Mouse (Mus musculus) layer of hippocampus, adult 8-10 months (tissue): ENCODE results near the gene S100a14. TPM values are rescaled to one million over a fixed set of nuclear protein-coding genes. Genes with fewer than 3 reads are reported as not detected.

Experiments
- DNase-seq, 2 experiments: peaks; one replicate each; pipeline ENCODE4 v3.0.0; 2022; ENCODE audit warnings: low spot score in 2 of 2
- total RNA-seq, 4 experiments: library from RNA; stranded (reverse); gene quantifications; 2 replicates each; pipeline ENCODE4 v1.2.4; 2022

The S100a14 gene
- total RNA-seq, 4 experiments from 2014 or later = 0.49 to 1.3 TPM; not detected in 2

DNA sequence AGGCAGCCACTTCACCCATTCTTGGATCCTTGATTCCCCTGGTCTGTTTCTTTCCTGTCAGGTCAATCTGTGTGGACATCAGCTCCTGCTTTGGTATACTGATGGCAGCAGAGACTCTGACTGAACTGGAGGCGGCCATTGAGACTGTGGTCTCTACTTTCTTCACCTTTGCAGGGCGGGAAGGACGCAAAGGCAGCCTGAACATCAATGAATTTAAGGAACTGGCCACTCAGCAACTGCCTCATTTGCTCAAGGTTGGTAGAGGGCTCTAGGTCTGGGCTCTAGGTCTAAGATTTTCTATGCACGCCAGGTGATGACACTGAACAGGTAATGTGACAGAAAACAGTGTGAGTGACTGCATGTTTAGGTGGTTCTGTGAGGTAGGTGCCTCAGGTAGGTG lies 10.9 kb upstream of the S100a14 start:
- no peak for DNase-seq

- no peak for DNase-seq
Measured at GRCm38 (mm10) chr3:90517711-90518110, 8.9 kb upstream of the S100a14 start.

GRCm38 (mm10) chr3:90525421-90525820 lies 1.2 kb upstream of the S100a14 start:
- peak; percentile 55 to 63 for DNase-seq

DNA sequence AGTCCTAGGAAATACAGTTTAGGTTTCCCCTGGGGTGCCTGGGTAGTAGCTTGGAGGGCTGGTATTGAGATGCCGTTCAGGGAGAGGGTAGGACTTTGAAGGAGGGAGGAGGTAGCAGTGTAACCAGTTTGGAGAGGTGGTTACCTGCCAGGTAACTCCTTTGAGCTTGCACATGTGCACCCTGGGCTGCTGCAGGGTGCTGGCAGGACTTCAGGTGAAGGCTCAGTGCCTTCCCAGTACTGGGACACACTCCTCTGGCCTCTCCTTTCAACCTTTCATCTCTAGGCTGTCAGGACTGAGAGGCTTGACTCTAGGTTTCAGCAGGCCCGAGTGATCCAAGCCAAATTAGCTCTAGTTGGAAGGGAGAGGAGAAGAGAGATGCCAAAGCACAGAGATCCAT lies 580 bp upstream of the S100a14 start:
- DNase-seq = no peak

DNA sequence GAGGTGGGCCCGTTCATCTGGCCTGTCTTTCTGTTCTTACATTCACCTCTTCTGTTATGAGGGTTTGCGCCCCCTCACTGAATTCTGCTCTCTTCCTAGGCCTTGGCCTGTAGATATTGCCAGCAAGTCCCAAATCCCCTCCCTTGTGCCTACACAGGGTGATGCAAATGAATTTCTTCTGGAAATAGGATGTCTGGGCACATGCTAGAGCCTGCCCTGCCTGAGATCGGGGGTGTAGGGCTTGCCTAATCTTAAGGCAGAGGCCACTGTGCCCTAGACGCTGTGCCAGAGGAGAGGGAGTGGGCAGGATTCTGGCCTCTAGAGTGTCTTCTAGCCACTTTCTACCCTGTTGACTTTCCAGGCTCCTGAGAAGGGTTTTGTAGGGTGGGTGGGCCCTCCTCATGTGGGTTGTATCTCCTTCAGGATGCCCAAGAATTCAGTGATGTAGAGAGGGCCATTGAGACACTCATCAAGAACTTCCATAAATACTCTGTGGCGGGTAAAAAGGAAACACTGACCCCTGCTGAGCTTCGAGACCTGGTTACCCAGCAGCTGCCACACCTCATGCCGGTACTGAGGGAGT lies 726 bp downstream of the S100a14 start:
- no peak for DNase-seq

DNA sequence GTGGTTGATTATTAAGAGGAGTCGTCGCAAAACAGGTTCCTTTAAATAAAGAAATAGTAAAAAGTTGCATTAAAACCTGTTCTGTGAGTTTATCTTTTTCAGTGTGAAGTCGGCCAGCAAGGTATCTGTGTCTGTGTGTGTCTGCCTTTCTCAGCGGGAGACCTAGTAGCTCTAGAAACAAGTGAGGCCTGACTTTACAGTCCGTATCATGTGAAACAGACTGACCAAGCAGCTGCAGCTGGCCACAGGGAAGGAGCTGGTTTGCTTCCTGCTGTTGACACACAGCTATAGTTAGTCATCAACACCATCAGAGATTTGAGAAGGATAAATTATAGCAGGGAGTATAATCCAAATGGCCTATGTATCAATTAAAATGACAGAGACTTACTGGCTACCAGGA lies 5.1 kb downstream of the S100a14 start:
- DNase-seq = no peak

GRCm38 (mm10) chr3:90535446-90535845 lies 8.8 kb downstream of the S100a14 start:
- no peak for DNase-seq

DNA sequence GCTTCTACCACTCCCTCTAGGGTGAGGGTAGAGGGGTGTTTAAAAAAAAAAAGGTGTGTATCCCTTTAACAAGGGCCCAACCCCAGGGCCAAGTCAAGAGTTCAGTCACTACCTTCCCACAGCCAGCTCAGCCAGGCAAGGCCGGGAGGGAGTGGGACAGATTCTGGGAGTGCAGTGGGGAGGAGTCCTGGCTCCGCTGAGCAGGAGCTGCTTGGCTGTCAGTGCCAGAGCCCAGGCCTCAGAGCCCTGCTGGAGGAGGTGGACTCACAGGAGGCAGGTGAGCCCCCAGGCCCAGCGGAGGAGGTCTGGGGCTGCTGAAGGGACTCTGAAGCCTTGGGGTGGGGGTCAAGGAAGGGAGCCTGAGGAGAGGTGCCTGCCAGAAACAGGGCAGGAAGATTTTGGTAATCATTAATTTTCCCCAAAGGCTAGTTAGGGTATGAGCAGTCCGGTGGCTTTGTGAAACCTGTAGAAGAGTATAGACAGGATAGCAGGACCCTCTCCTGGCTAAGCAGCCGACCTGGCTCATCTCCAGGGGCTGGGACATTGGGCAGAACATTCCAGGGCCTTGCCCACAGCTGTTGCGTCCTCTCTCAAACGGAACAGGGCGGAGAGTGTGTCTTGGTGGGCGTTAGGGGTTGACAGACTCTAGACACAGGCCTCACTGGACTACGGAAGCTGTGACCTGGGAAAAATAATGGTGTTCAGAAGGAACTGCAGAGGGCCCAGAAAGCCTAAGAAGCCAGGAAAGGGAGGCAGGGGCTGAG lies 10.7 kb downstream of the S100a14 start, which contains the start of gene S100a16:
Gene S100a16, plus strand, starts transcription at position 114 of the 764 bp plus-strand sequence.
- DNase-seq = peak in 1 of 2 experiments; percentile 48

DNA sequence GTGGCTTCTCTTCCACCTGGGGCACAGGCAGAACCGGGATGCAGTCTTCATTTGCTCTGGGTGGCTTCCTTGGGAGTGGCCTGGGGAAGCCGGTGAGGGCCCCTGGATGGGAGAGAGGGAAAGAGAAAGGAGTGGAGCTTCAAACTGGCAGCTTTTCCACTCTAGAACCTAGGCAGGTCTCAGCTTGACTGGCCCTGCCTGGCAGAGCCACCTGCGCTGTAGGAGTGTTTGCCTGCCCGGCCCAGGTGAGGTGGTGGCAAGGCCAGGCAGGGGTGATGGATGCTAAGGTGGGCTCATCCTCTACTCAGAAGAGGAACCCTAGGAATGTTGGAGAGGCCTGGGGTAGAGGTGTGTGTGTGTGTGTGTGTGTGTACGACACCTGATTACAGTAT lies 11.2 kb downstream of the S100a14 start:
- DNase-seq = no peak

GRCm38 (mm10) chr3:90540904-90541303 lies 14.2 kb downstream of the S100a14 start:
- peak; percentile 52 to 76 for DNase-seq

GRCm38 (mm10) chr3:90549676-90550420 lies 23.2 kb downstream of the S100a14 start:
- DNase-seq = no peak

GRCm38 (mm10) chr3:90550421-90550790 lies 23.8 kb downstream of the S100a14 start:
- no peak for DNase-seq

DNA sequence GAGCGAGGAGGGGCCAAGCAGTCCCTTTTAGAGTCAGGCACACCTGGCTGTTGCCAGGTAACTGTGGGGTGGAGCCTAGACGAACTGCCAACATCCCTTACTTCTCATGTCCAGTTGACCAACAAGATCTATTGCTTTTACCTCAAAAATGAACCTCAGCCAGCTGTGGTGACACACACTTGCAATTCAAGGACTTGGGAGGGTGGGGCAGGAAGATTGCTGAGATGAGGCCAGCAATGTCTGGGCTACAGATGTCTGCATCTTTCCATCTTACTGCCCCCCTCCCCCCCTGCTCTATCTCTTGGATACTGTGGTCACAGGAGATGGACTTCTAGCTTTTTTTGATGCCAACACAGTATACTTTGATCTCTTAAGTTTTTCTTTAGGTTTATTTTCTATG lies 25.6 kb downstream of the S100a14 start:
- no peak for DNase-seq

GRCm38 (mm10) chr3:90555954-90556353 lies 29.3 kb downstream of the S100a14 start:
- DNase-seq = peak; percentile 61 to 69

DNA sequence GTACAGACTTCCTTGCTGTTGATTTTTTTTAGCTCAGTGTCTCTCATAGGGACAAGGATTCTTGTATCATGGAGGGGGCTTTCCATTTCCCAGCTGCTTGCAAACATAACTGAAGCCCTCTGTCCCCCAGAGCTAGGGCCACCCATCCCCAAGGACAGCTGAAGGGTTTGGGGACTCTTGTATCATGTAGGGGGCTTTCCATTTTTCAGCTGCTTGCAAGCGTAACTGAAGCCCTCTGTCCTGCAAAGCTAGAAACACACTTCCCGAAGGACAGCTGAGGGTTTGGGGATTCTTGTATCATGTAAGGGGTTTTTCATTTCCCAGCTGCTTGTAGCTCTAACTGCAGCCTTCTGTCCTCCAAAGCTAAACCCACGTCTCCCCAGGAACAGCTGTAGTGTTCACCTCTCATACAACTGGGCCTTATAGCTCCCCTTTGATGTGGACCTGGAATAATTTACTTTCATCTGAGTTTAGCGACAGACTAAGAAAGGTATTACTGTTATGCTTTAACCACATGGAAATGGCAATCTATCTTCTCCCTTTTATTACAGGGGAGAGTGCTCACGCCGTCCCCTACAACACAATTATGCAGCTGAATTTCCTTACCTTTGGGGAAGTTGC lies 33.5 kb downstream of the S100a14 start, which contains the start of gene S100a3:
Gene S100a3, plus strand, starts transcription at position 571 of the 621 bp plus-strand sequence.
- DNase-seq = no peak

DNA sequence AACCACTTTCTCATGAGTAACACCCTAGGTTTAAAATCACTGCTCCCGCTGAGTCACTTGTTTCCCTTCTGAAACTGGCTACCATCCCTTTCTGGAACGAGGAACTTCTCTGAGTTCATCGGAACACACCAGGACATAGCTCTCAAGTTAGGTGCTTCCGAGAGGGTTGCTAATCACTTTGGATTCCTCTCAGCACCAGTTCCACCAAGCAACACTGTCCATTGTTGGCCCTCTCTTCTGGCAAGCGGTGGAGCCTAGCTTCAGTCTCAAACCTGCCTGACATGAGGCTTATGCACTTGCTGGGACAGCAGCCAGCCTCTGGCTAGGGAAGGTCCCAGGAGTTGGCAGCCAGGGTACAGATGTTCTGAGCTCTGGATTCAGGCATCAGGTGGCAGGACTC lies 48.0 kb downstream of the S100a14 start:
- no peak for DNase-seq

- no peak for DNase-seq
Measured at GRCm38 (mm10) chr3:90575320-90575719, 48.7 kb downstream of the S100a14 start.

- DNase-seq = no peak
Measured at GRCm38 (mm10) chr3:90576351-90577001, 49.8 kb downstream of the S100a14 start.
